Mouse (Mus musculus) lung, postnatal 36 days (tissue): ENCODE data around the gene Dnajc14.

Experiments
- DNase-seq: peaks from one replicate; pipeline ENCODE4 v3.0.0; 2022; ENCODE audit warnings: mixed read lengths

The Dnajc14 gene

GRCm38 (mm10) chr10:128803771-128804270 is at the start of gene Dnajc14:
Dnajc14 (plus strand) TSS chr10:128804062.
- DNase-seq = peak; percentile 67

- peak; percentile 20 for DNase-seq
These were observed 31.0 kb upstream of the Dnajc14 start for GRCm38 (mm10) chr10:128772895-128773294.

DNA sequence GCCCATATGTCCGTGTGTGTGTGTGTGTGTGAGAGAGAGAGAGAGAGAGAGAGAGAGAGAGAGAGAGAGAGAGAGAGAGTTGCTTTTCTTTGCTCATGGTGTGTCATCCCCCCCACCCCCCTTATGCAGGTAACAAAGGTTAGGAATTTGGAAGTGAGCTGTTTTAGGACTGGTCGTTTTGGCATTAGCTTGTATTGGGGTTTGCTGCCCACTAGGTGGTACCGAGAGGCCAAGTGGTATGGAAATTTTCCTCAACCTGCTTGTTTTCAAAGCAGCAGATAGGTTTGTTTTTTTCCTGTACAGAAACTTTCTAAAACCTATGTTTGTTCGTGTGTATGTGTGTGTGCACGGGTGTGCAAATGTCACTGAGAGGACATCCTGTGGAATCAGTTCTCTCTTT is 30.2 kb upstream of the Dnajc14 start:
- no peak for DNase-seq

DNA sequence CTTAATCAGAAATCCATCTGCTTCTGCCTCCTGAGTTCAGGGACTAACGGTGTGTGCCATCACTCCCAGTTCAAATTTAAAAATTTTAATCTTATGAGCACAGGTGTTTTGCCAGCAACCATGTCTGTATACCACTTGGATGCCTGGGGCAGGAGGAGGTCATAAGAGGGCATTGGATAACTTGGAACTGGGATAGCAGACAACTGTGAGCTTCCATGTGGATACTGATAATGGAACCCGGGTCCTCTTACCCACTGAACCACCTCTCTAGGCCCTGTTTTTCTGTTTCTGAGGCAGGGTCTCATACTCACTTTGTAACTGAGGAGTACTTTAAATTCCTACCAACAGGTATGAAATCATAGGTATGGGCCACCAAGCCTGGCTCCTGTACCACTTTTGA is 25.4 kb upstream of the Dnajc14 start:
- DNase-seq = no peak

DNA sequence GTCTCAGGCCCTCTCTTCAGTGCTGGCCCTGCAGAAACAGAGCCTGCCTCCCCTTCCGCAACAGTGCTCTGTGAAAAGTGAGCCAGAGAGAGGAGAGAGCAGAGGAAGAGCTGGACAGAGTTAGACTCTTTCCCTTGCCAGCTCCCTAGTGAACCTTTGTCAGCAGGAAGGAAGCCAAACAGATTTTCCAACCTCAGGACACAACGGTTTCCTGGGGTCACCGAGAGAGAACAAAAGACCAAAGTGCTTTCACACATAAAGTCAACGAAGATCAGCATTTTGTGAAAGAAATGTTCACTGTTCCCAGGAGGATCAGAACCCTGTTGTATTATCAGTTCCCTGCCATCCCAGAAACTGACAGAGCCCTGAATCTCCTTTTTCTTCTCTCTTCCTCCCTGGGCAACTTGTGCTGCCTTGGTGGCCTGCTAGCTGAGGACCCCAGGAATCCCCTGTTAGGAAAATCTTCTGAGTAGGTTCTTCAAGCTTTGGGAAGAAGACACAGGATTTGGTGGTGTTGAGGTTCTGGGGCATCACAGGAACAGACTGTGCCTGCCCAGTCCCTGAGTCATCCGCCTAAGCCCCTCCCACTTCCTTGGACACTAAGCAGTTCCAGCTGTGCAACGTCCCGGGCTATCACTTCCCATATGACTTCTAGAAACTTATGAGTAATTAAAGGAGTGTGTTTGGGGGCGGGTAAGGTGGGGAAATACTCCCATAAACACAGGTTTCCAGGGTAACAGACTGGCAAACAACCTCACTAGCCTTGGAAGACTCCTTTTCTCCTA is 24.7 kb upstream of the Dnajc14 start:
- peak; percentile 96 for DNase-seq

- peak; percentile 57 for DNase-seq
These were observed 23.7 kb upstream of the Dnajc14 start for GRCm38 (mm10) chr10:128780200-128780599.

GRCm38 (mm10) chr10:128790398-128791124 is 13.3 kb upstream of the Dnajc14 start, which contains the start of gene Mmp19:
Mmp19 (plus strand) TSS chr10:128790910.
- DNase-seq = peak; percentile 51

GRCm38 (mm10) chr10:128792041-128792440 is 11.8 kb upstream of the Dnajc14 start:
- no peak for DNase-seq

- DNase-seq = no peak
These were observed 10.6 kb upstream of the Dnajc14 start for GRCm38 (mm10) chr10:128793258-128793657.

- DNase-seq = no peak
These were observed 9.5 kb upstream of the Dnajc14 start for GRCm38 (mm10) chr10:128794391-128794790.

- no peak for DNase-seq
These were observed 8.3 kb upstream of the Dnajc14 start for GRCm38 (mm10) chr10:128795581-128795980.

DNA sequence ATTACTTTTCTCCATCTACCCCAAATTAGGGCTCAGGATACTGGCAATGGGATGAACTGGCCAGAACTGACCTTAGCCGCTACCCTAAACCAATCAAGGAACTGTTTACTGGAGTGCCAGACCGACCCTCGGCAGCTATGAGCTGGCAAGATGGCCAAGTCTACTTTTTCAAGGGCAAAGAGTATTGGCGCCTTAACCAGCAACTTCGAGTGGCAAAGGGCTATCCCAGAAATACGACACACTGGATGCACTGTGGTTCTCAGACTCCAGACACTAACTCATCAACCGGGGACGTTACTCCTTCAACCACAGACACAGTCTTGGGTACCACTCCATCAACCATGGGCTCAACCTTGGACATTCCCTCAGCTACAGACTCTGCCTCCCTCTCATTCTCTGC is 5.2 kb upstream of the Dnajc14 start:
- no peak for DNase-seq

DNA sequence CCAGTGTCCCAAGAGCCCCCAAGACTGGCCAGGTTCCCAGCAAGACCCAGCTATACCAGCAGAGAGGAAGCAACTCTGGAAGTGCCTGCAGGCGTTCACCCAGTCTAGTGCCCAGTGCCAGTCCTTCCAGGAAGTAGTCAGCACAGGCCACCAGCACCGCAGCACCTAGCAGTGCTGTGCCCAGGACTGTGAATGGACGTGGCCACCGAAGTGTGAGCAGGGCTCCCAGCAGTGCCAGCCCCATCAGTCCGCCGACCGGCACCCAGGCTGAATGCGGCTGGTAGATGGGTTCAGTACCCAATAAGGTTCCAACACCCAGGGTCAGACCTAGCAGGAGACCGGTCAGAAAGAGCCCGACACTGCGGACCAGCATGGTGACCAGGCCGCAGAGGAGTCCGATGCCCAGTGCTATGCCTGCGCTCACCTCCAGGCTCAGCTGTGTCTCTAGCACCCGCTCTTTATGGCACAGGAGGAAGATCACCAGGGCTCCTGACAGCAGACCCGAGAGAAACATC is 1.8 kb upstream of the Dnajc14 start:
- no peak for DNase-seq

- DNase-seq = no peak
These were observed 906 bp upstream of the Dnajc14 start for GRCm38 (mm10) chr10:128802956-128803355.

GRCm38 (mm10) chr10:128803361-128803760 is 501 bp upstream of the Dnajc14 start:
- no peak for DNase-seq

GRCm38 (mm10) chr10:128804271-128805091 is 619 bp downstream of the Dnajc14 start, which contains the start of gene Tmem198b:
Tmem198b (minus strand) TSS chr10:128804370.
- peak; percentile 69 for DNase-seq

DNA sequence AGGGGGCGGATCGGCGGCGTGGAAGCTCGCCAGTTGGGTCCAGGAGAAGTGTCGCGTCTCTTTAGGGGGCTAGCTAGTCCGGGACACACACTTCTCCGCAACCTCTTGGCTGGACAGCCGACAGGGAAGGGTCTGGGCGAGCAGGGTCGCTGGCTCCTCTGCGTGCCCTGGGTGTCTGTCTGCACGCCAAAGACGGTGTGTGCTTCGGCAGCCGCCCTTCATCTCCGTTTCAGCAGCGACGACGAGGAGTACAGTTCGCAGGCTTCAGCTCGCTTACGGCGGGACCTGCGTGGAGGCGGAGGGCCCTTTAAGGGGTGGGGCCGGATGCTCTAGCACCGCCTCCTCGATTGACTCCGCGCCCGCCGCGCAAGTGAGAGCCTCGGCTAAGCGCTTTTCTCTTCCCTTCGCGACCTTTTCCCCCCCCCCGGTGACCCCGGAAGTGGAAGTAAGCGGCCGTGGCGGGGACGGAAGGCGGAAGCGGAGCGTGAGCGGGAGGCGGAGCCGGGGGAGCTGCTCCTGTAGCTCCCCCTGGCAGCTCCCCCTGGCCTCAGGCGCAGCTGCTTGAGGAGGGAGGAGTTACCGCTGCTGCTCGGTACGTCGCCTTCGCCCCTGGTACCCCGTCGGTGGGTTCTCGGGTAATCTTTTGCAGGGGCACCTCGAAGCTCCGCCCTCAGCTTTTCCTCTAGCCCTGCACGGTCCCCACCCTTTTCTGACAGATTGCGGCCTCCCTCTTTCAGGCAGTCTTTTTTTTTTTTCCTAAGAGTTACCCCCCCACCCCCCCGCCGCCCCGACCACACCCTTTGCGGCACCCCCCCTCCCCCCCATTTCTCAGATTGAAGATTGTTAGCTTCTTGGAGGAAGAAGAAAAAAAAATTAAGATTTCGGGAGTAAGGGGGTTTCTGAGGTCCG is 1.5 kb downstream of the Dnajc14 start:
- DNase-seq = peak; percentile 98

DNA sequence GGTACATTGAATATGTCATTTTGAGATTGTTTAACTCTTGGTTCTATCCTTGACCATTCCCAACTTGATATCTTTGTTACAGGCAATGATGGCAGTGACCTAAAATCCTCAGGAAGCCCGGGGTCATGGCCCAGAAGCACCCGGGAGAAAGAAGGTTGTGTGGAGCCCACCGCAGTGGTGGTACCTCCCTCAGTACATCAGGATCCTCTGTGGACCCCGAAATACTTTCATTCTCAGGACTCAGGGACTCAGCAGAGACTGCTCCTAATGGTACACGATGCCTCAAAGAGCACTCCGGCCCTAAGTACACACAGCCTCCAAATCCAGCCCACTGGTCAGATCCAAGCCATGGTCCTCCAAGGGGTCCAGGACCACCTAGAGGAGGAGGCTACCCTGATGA is 2.2 kb downstream of the Dnajc14 start:
- no peak for DNase-seq

- no peak for DNase-seq
These were observed 3.2 kb downstream of the Dnajc14 start for GRCm38 (mm10) chr10:128807018-128807417.

GRCm38 (mm10) chr10:128817033-128817432 is 13.2 kb downstream of the Dnajc14 start, which contains the start of gene Sarnp:
Sarnp (plus strand) TSS chr10:128817333.
- no peak for DNase-seq

DNA sequence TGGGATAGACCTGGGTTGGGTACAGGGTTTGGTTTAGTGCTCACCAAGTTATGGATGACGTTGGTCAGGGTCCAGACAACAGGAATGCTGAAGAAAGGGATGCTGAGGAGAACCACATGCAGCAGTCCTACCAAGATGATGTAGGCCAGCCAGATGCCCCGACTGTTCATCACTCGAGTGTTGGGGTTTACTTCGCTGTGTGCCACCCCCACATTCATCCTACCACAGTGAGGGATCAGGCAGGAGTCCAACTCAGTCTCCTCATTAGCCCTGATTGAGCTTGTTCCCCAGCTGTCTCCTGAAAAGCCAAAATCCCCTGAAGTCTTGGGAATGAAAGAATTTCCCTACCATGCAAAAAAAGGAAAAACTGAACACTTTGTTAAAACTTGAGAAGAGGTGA is 16.4 kb downstream of the Dnajc14 start:
- DNase-seq = no peak
